Mouse (Mus musculus) heart, embryonic 16.5 days (tissue): Measurements from ENCODE around the gene Agpat4. TPM values are rescaled to one million over a fixed set of nuclear protein-coding genes. Genes with fewer than 3 reads are reported as not detected.

Experiments
- ATAC-seq: fragments of 200-750 bp; cut with Nextera tagmentation; replicated peaks from 2 replicates; pipeline ENCODE4 v1.8.0; 2017; ENCODE audit warnings: moderate number of reproducible peaks; ENCODE audit not compliant: insufficient read depth, low FRiP score; ENCODE audit errors: extremely low read depth
- H3K27ac ChIP-seq: fragments of 300-500 bp; sonication (generic); 2 replicates; pipeline ENCODE4 v1.5.1; 2014; ENCODE audit warnings: mild to moderate bottlenecking, low read length, control low read depth, moderate library complexity
- H3K27me3 ChIP-seq: fragments of 300-500 bp; sonication (generic); 2 replicates; pipeline ENCODE4 v1.6.1; 2014; ENCODE audit warnings: low read length, mixed read lengths; ENCODE audit not compliant: control insufficient read depth, insufficient read depth
- H3K36me3 ChIP-seq: fragments of 300-500 bp; sonication (generic); 2 replicates; pipeline ENCODE4 v1.6.1; 2014; ENCODE audit not compliant: control insufficient read depth, insufficient read depth
- H3K4me1 ChIP-seq: fragments of 300-500 bp; sonication (generic); 2 replicates; pipeline ENCODE4 v1.6.1; 2014; ENCODE audit warnings: low read length, mixed read lengths; ENCODE audit not compliant: control insufficient read depth, insufficient read depth
- H3K4me2 ChIP-seq: fragments of 300-500 bp; sonication (generic); 2 replicates; pipeline ENCODE4 v1.6.1; 2014; ENCODE audit warnings: low read depth, mild to moderate bottlenecking, control low read depth, low read length
- H3K4me3 ChIP-seq: fragments of 300-500 bp; sonication (generic); 2 replicates; pipeline ENCODE4 v1.5.1; 2014; ENCODE audit warnings: mild to moderate bottlenecking, control low read depth, low read length
- H3K9ac ChIP-seq: fragments of 300-500 bp; sonication (generic); 2 replicates; pipeline ENCODE4 v1.6.1; 2014; ENCODE audit warnings: low read length, control low read depth
- H3K9me3 ChIP-seq: fragments of 300-500 bp; sonication (generic); replicated peaks from 2 replicates; pipeline ENCODE4 v1.6.1; 2016; ENCODE audit warnings: low read length; ENCODE audit not compliant: control insufficient read depth
- WGBS: fragments of 180-500 bp; shearing (Covaris S2); extraction: QIAGEN DNeasy Blood & Tissue Kit; methylation state at CpG from one replicate; pipeline ENCODE4 v1.1.7; 2014; 5-methylcytosine and 5-hydroxymethylcytosine counted together
- polyA plus RNA-seq: library from polyadenylated mRNA; unstranded; fragments of >200 nt; fragmentation: Nextera tagmentation; extraction: Ambion mirVana; gene quantifications from 2 replicates; pipeline ENCODE4 v1.2.1, GENCODE M21; 2015

Gene Agpat4
- polyA plus RNA-seq, 1 experiment from 2014 or later, result 15.3 TPM

DNA sequence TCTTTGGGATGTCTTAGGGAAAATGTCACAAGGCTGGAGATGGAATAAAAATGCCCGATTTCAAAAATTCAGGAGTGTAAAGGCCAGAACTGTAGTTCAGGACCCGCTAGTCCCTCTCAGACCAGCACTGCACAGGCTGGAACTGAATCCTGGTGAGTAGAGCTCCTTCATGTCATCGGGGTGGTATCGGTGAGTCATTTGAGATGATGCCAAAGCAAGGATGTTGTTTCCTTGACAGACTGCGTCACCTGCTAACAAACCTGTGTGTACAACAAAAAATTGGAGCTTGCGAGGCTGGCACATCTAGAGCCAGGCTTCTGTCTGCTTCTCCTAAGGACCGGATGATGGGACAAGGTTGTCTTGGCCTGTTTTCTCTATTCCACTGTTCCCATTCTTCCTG lies 13.1 kb downstream of the Agpat4 start:
- Histone ChIP-seq H3K27me3 (no peaks in the 10 kb centered on the region), H3K27ac (no peak overlapping the region), H3K4me2 (no peak overlapping the region), H3K36me3 (no peaks in the 10 kb centered on the region), H3K4me1 (no peaks in the 10 kb centered on the region), H3K4me3 (no peak overlapping the region), H3K9ac (no peak overlapping the region), H3K9me3 (no peaks in the 10 kb centered on the region)
- 90% methylated on average over 7 of the region's 7 CpGs for WGBS
- ATAC-seq, result no peak

DNA sequence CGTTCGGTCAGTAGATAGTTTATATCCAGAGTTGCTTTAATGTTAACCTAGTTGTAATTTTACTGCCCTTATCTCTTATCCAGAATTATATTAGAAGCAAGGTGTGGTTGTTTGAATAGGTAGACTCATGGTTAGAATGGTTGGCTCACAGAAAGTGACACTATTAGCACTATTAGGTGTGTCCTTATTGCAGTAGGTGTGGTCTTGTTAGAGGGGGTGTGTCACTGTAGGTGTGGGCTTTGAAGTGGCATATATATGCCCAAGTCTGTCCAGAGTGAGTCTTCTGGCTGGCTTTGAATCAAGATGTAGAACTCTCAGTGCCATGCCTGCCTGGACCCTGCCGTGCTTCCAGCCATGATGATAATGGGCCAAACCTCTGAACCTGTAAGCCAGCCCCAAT lies 14.4 kb downstream of the Agpat4 start:
- H3K27ac ChIP-seq, result no peak overlapping the region
- H3K36me3 ChIP-seq, result no peaks in the 10 kb centered on the region
- H3K4me3 ChIP-seq, result no peak overlapping the region
- H3K4me1 ChIP-seq, result no peaks in the 10 kb centered on the region
- 88% methylated on average over 3 of the region's 3 CpGs for WGBS
- H3K4me2 ChIP-seq, result no peak overlapping the region
- H3K9me3 ChIP-seq, result no peaks in the 10 kb centered on the region
- no peak overlapping the region for H3K9ac ChIP-seq
- no peaks in the 10 kb centered on the region for H3K27me3 ChIP-seq
- ATAC-seq, result no peak

- H3K4me1 ChIP-seq, result no peaks in the 10 kb centered on the region
- no peak for ATAC-seq
- no peak overlapping the region for H3K9ac ChIP-seq
- no peaks in the 10 kb centered on the region for H3K27me3 ChIP-seq
- H3K27ac ChIP-seq, result no peak overlapping the region
- 89% methylated on average over 8 of the region's 8 CpGs for WGBS
- H3K36me3 ChIP-seq, result no peaks in the 10 kb centered on the region
- no peaks in the 10 kb centered on the region for H3K9me3 ChIP-seq
- no peak overlapping the region for H3K4me3 ChIP-seq
- no peak overlapping the region for H3K4me2 ChIP-seq
Observed at GRCm38 (mm10) chr17:12133985-12134384, 15.5 kb downstream of the Agpat4 start.

DNA sequence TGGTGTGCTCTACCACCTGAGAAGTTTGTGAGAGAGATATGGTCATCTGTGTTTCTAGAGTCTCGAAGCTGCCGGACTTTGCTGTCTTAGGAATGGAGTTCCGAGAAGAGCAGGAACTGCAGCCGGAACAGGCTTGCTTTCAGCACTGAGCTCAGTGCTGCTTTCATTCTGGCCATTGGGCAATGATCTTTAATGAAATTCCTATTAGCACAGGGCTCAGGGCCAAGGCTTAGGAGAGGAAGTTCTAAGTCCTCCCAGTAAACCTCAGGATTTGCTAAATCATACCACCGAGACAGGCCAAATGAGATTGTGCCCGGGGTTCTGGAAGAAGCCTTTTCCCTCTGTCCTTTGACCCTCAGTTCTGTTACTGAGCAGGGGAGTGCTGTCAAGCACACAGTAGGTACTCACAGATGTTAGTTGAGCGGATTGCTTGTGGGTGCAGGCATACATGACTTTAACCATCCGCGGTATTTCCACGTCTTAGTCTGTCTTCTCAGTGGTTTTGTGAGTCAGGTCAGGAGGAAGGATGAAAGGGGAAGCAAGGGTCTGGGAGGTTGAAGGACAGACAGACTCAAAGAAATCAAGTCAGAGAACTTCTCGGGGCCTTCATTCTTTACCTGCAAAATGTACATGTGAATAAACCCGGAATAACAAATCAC lies 16.6 kb downstream of the Agpat4 start:
- H3K4me3 ChIP-seq, result no peak overlapping the region
- 89% methylated on average over 12 of the region's 12 CpGs for WGBS
- H3K27me3 ChIP-seq, result no peaks in the 10 kb centered on the region
- H3K36me3 ChIP-seq, result 0 out of 2 replicates have a peak, but pooled peaks cover 2% of the 10 kb centered on the region
- no peak for ATAC-seq
- H3K4me2 ChIP-seq, result no peak overlapping the region
- H3K4me1 ChIP-seq, result no peaks in the 10 kb centered on the region
- no peak overlapping the region for H3K9ac ChIP-seq
- H3K9me3 ChIP-seq, result no peaks in the 10 kb centered on the region
- H3K27ac ChIP-seq, result no peak overlapping the region

DNA sequence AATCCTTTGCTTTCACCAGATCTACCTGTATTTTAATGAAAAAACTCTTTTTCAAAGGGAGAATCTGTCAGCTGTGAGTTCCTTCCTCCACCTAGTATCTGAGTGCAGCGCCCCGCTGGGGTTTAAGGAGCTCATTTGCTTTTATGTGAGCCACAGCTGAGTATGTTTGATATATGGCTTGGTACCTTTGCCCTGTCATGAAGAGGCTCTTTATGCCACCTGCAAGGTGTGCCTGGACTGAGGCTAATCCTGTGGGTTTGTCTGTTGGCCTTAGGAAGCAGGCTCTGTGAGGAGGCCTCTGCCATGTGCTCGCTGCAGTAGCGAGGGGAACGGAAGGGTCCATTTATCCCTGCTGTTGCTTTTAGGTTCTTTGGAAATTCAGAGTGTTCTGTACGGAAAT lies 19.9 kb downstream of the Agpat4 start:
- 88% methylated on average over 6 of the region's 6 CpGs for WGBS
- no peak overlapping the region for H3K27ac ChIP-seq

DNA sequence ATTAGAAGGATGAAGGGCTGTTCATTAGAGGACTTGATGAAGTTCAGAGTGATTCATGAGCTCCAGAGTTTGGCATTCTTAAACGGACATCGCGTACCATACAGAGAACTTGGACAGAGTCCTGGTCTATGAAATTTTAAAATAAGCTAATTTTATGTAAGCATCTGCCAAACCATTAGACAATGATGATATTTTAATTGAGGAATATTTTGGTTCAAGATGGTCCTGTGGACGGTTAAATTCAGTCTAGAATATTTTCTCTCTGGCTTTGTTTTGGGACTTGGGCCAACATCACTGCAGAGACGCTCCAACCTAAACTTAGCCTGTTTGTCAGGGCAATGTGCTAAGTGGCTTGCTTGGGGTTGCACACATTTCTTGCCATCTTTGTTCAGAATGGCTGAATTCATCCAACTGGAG lies 25.5 kb downstream of the Agpat4 start:
- no peak overlapping the region for H3K27ac ChIP-seq
- H3K36me3 ChIP-seq, result 0 out of 2 replicates have a peak, but pooled peaks cover 2% of the 10 kb centered on the region
- no peak overlapping the region for H3K4me2 ChIP-seq
- no peak for ATAC-seq
- H3K27me3 ChIP-seq, result no peaks in the 10 kb centered on the region
- H3K4me1 ChIP-seq, result no peaks in the 10 kb centered on the region
- no peak overlapping the region for H3K4me3 ChIP-seq
- H3K9me3 ChIP-seq, result no peaks in the 10 kb centered on the region
- WGBS, result 59% methylated on average over 5 of the region's 5 CpGs
- no peak overlapping the region for H3K9ac ChIP-seq

More for the DNA sequence above, 19.9 kb downstream of the Agpat4 start:
- Histone ChIP-seq H3K9me3 (no peaks in the 10 kb centered on the region), H3K4me3 (no peak overlapping the region), H3K27me3 (no peaks in the 10 kb centered on the region), H3K4me2 (no peak overlapping the region), H3K4me1 (no peaks in the 10 kb centered on the region), H3K9ac (no peak overlapping the region), H3K36me3 (0 out of 2 replicates have a peak, but pooled peaks cover 2% of the 10 kb centered on the region)
- ATAC-seq, result no peak

GRCm38 (mm10) chr17:12146132-12146681 lies 27.7 kb downstream of the Agpat4 start:
- no peak for ATAC-seq

GRCm38 (mm10) chr17:12147830-12148229 lies 29.3 kb downstream of the Agpat4 start:
- no peaks in the 10 kb centered on the region for H3K36me3 ChIP-seq
- no peaks in the 10 kb centered on the region for H3K27me3 ChIP-seq
- H3K9me3 ChIP-seq, result no peaks in the 10 kb centered on the region
- H3K9ac ChIP-seq, result no peak overlapping the region
- no peak overlapping the region for H3K4me2 ChIP-seq
- H3K4me1 ChIP-seq, result no peaks in the 10 kb centered on the region
- 71% methylated on average over 4 of the region's 4 CpGs for WGBS
- no peak overlapping the region for H3K27ac ChIP-seq
- ATAC-seq, result no peak
- no peak overlapping the region for H3K4me3 ChIP-seq

More at GRCm38 (mm10) chr17:12146132-12146681, 27.7 kb downstream of the Agpat4 start:
- H3K36me3 ChIP-seq, result no peaks in the 10 kb centered on the region
- H3K4me1 ChIP-seq, result no peaks in the 10 kb centered on the region
- H3K27ac ChIP-seq, result no peak overlapping the region
- no peaks in the 10 kb centered on the region for H3K27me3 ChIP-seq
- no peak overlapping the region for H3K4me2 ChIP-seq
- WGBS, result 87% methylated on average over 5 of the region's 5 CpGs
- H3K4me3 ChIP-seq, result no peak overlapping the region
- H3K9me3 ChIP-seq, result no peaks in the 10 kb centered on the region
- H3K9ac ChIP-seq, result no peak overlapping the region

DNA sequence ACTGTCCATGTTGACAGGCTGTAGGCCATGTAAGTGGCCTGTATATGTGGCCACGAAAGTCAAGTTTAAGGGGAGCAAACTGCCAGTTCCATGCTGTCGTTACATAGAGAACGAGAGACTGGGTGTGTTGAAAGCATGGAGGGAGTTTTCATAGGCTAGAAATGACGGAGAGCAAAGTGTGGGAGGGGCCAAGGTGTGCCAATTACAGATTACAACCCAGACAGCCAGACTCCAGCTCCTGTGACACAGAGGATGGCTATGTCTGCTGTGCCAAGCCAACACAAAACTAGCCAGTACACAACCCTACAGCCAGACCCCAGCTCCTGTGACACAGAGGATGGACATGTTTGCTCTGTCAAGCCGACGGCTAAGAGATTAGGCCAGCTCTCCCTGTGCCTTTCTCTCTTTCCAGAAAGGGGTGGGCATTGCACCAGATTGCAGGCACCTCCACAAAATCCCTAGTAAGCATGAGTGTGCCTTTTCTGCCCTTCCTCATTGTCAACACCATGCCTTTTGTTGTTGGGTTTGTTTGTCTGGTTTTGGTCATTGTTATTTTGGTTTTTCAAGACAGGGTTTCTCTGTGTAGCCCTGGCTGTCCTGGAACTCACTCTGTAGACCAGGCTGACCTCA lies 30.8 kb downstream of the Agpat4 start:
- ATAC-seq, result no peak
- no peak overlapping the region for H3K27ac ChIP-seq
- WGBS, result 76% methylated on average over 6 of the region's 6 CpGs

More for the DNA sequence above, 30.8 kb downstream of the Agpat4 start:
- H3K27me3 ChIP-seq, result no peaks in the 10 kb centered on the region
- H3K9me3 ChIP-seq, result no peaks in the 10 kb centered on the region
- no peak overlapping the region for H3K4me2 ChIP-seq
- no peak overlapping the region for H3K9ac ChIP-seq
- H3K4me1 ChIP-seq, result no peaks in the 10 kb centered on the region
- H3K36me3 ChIP-seq, result peaks cover 2% of the 10 kb centered on the region; the same call in 1 of the 2 replicates
- H3K4me3 ChIP-seq, result no peak overlapping the region
